Mouse (Mus musculus): ENCODE measurements around the gene Lyzl6.

Gene Lyzl6

DNA sequence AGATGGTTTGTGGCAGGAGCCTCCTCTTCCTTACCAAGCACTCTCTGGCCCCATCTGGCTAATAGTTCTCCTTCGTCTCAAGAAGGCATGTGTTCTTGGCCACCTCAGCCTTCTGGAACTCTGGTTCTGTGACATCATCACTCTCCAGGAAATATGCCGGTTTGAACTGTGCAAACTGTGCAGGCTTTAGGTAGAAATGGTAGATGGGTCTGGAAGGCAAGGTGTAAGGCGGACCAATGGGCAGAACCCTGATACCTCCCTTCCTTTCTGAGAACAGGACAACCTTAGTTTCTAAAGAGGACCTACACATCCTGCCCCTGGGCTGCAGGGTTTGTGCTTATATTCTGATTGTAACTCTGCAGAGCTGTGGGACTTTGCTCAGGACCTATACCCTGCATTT lies at the start of gene Lyzl6:
Lyzl6 (minus strand) TSS at position 101 of the 400 bp plus-strand sequence.
- no peak for TF ChIP-seq GATA4 (IDR thresholded peaks at IDR 0.05; ENCODE audit: insufficient replicate concordance, low read length)

DNA sequence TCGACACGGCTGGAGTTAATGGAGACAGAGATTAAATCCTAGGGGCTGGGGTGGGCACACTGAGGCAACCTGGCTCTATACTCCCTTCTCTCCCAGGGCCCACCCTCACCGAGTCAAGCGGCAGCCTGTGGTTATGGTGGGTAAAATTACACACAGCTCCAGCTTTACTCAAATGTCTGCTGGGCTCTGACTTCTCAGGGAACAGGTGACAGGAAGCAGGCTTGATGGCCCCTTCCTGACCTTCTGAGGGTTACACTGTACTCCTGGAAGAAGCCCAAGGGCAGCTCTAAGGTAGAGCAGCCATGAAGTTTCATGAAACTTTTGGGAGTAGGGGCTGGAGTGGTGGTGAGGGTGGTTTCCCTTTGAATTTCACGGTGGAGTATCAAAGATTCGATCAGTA lies 48.0 kb upstream of the Lyzl6 start:
- no peak for TF ChIP-seq GATA4 (IDR thresholded peaks at IDR 0.05; ENCODE audit: insufficient replicate concordance, low read length)

DNA sequence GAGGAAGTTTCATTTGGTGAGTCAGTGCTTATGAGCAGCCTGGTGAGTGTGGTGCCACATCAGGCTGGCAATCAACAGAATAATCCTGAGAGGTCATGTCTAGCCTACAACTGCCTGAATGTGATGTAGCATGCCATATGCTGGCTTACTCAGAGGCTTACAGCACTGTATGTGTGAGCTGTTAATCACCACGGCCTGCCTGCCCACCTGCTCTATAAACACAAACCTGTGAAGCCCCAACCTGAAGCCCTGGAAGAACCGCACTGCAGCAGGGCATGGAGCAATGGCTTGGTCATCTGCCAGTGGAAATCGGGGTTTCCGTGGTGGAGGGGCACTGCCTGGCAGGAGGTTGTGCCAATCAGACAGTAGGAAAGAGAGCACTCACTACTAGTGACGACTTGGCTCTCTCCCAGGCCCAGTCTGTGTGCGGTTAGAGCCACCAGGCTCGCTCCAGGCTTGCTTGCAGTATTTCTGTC lies 46.6 kb upstream of the Lyzl6 start:
- TF ChIP-seq GATA4 (IDR thresholded peaks at IDR 0.05; ENCODE audit: insufficient replicate concordance, low read length): no peak

DNA sequence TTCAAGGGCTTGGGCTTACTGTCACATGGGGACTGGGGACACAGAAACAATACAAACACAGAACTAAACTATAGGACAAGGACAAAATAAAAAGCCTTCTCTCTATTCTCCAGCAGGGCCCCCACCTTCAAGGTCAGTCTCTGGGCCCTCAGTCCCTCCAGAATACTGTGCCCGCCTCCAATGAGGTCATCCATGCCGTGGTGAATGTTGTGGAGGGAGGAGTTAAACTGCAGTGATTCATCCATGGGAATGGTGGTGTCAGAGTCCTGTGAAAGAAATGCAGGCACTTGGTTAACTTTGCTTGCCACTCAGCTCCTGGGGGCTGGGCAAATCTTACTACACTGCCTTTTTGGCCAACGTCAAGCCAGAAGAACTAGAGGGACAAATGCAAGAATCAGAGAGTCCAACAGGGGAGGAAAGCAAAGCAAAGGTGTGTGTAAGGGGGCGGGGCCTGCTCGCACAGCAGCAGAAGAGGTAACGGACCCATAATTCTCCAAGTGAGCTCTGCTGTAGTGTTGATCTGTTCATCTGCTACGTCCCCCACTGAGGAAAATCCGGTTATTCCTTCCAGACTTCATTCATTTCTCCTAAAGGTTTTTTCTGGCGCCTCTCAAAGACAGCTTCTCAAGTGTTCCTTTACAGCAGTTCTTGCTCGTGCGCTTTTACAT lies 45.1 kb upstream of the Lyzl6 start:
- TF ChIP-seq GATA4 (IDR thresholded peaks at IDR 0.05; ENCODE audit: insufficient replicate concordance, low read length): no peak

DNA sequence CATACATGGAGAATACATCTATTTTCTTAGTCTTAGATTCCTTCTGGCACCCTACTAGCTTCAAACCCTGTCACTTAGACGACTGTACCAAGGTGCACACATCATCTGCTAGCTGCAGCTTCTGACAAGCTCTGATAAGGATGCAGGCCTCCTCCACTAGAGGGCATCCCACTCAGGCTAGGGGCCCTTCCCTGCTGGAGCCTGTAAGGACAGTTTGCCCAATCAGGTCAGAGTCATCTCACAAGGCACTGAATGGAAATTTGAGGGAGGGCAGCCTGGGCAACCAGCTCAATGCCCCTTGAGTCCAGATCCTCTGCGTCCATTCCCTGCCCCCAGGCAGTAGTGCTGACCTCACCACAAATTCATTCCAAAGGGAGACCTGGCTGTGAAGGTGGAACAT lies 38.4 kb upstream of the Lyzl6 start:
- peak; percentile 23; the same call in 1 of the 2 replicates for TF ChIP-seq GATA4 (IDR thresholded peaks at IDR 0.05; ENCODE audit: insufficient replicate concordance, low read length)

DNA sequence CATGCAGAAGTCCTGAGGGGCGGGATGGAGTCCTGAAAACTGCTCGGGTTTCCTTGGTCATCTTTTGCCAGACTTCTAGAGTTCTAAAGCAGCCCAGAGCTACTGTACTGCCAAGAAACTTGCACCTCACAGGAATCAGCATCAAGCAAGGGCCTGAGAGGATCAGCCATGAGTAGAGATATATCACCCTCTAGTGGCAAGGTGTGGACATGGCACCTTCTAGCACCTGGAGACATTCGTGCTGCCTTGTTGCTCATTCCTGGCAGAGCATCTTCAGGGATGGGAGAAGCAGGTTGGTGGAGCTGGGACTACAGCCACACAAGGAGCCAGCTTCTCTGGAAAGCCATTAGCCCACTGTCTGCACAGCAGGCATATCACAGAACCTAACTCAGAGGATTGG lies 36.9 kb upstream of the Lyzl6 start:
- no peak for TF ChIP-seq GATA4 (IDR thresholded peaks at IDR 0.05; ENCODE audit: insufficient replicate concordance, low read length)

DNA sequence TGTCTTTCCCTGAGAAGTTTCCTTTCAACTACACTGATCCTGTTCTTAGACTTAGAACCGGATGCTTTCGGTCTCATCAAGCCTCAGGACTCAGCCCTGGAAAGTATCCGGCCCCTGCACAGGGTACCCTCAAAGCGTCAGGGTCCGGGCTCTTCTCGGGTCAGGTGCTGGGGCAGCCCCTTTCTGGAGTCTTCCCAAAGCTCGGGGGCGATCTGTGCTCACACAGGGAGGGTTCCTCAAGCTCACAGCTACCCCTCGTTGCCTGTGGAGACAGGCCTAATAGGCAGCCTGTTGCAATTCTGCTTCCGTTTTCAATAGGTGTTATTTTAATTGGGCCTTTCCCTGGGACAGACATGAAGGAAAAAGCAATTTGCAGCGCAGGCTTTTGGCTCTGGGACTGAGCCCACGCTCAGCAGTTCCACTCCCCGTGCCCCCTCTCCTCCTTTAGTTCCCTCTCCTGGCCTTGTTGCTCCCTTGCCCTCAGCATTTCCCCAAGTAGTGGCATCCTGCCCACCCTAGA lies 28.3 kb upstream of the Lyzl6 start:
- no peak for TF ChIP-seq GATA4 (IDR thresholded peaks at IDR 0.05; ENCODE audit: insufficient replicate concordance, low read length)

DNA sequence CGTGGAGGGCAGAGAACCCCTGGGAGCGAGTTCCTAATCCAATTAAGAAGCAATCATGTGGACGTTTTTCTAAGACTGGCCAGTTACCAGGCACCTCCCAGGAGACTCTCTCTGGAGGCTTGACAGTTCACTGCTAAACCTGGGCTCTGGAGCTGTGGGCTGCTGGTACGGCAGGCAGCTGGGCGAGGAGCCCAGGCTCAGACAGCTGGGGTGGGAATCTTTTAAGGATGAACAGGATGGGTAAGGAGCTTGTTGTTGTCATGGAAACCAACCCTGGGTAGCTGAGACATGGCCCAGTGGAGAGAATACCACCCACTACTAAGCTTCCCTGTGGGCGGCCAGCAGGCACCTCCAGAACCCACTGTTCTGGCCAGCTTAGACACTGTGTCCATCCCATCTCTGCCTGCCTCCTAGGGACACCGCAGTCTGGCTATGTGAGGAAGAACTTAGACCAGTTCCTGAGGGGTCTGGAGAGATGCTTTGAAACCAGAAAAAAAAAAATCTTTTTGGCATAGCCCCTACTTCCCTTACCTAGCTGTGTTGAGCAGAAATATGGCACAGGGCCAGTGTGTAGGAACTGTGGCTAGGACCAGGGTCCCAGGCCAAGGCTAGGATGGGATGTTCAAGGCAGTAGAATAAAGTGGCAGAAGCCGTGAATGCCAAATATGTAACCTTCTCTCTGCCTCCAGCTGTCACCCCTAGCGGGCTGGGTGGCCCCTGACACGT lies 27.7 kb upstream of the Lyzl6 start:
- no peak for TF ChIP-seq GATA4 (IDR thresholded peaks at IDR 0.05; ENCODE audit: insufficient replicate concordance, low read length)

DNA sequence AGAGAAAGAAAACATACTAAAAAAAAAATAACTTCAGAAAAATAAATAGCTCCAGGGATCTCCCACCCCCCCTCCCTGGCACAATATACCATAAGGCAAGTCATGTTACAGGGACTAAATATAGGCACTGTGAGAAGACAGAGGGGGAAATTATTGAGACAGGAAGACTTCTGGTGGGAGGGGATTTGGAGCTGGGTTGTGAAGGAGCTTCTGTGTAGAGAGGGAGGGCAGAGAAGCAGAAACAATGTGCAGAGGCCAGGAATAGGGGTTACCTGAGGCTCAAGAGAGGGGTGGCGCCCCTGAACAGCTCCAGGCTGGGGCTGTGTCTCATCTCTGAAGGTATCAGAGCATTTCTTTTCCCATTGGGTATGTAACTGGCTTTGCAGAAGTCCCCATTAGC lies 27.0 kb upstream of the Lyzl6 start:
- no peak for TF ChIP-seq GATA4 (IDR thresholded peaks at IDR 0.05; ENCODE audit: insufficient replicate concordance, low read length)

DNA sequence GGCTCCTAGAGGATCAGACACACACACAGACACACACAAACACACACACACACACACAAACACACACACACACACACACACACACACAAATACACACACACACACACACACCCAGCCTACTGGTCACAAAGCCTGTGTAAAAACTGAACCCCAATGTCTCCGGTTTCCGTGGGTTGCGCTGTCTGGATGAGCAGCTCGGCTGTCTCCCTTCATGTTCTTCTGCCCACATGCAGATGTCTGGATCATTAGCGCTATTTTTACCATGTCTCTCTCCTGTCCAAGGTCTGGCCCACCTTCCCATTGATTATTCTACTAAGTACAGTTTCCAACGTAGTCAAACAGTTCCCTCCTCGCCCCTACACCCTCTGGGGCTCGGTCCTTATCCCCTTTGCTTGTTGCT lies 24.4 kb upstream of the Lyzl6 start:
- no peak for TF ChIP-seq GATA4 (IDR thresholded peaks at IDR 0.05; ENCODE audit: insufficient replicate concordance, low read length)

DNA sequence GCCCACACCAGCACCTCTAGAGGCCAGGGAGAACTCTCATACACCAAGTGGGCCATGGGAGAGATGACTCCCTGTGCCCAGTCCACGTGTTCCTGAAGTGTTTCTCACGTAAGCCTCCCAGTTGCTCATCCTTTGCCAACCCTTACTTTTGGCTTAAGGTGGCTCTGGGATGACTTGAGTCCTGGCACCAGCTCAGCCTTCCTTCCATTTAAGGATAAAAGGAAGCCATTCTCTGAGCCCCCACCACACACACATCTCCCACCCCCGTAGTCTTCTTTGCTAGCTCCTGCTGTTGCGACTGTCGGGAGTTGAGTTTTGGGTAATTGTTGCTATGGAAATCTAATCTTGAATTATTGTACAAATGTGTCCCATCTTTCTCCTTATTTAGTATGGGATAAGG lies 23.9 kb upstream of the Lyzl6 start:
- no peak for TF ChIP-seq GATA4 (IDR thresholded peaks at IDR 0.05; ENCODE audit: insufficient replicate concordance, low read length)

DNA sequence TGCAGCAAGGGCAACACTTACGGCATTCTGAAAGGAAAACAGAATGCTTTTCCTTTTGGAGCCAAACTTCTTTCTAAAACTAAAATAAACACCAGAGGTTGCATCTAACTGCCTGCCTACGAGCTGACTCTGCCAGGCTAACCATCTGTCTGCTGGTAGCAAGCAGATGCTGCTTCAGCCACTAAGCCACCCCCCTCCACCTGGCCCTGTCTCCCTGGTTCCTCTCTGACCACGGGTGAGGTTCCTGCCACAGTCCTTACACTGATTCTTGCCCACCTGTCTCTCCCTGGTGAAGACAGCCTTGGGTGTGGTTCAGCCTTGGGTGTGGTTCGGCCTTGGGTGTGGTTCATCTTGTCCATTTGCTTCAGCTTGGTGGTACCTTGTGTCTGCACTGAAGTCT lies 23.2 kb upstream of the Lyzl6 start:
- TF ChIP-seq GATA4 (IDR thresholded peaks at IDR 0.05; ENCODE audit: insufficient replicate concordance, low read length): no peak

DNA sequence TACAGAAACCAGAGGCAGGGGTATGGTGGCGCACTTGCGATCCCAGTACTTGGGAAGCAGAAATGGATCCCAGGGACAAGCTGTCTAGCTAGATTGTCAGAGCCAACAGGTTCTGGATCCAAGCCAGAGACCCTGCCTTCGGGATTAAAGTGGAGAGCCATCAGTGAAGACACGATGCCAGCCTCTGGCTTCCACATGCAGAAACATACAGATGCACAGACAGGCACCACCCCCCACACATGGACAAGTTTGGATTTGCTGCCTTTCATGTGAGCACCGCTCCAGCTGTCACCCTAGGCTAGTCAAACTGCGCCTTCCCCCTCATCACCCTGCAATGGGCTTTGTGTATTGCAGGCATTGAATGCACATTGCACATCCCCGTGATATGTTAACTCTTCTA lies 19.5 kb upstream of the Lyzl6 start:
- TF ChIP-seq GATA4 (IDR thresholded peaks at IDR 0.05; ENCODE audit: insufficient replicate concordance, low read length): no peak

DNA sequence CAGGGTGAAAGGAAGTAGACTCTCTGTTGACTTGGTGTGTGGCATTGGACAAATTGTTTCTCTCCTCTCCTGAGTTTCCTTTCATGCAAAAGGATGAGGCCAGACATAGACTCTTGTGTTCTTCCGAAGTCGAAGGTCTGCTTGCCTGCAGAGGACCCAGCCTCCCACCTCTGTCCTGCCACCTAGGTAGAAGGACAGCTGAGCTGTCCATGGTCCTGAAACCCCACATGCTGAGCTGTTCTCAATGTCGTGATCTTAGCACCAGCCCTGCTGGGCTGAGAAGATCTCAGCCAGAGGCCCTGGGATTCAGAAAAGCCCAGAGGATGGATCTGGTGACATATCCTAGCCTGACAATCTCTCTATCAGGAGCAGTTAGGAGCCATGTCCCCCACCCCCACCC lies 17.8 kb upstream of the Lyzl6 start:
- TF ChIP-seq GATA4 (IDR thresholded peaks at IDR 0.05; ENCODE audit: insufficient replicate concordance, low read length): no peak

DNA sequence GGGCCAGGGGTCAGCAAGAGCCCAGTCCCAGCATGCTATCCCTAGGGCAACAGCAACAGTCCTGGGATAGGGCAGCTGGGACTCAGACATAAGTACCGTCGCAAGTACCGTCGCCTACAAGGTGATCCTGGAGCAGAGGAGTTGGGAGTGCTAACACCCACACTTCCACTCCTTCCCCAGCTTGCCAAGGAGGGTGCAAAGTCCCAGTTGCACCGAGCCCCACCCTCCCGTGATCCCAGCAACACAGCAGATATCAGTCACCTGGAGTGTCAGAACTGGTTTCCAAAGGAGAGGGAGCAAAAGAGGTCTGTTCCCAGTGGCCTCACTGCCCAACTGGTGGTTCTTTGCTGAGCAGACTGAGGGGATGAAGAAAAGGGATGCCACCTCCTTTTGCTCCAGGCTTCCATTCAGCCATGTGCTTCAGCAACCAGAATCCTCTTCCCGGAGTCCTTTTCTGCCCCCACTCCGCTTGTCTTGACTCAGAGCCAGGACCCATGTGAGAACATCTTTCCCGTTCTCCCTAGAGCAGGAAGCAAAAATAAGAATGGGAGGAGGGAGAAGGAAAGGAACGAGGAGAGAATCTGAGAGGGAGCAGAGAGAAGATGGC lies 14.8 kb upstream of the Lyzl6 start:
- no peak for TF ChIP-seq GATA4 (IDR thresholded peaks at IDR 0.05; ENCODE audit: insufficient replicate concordance, low read length)

DNA sequence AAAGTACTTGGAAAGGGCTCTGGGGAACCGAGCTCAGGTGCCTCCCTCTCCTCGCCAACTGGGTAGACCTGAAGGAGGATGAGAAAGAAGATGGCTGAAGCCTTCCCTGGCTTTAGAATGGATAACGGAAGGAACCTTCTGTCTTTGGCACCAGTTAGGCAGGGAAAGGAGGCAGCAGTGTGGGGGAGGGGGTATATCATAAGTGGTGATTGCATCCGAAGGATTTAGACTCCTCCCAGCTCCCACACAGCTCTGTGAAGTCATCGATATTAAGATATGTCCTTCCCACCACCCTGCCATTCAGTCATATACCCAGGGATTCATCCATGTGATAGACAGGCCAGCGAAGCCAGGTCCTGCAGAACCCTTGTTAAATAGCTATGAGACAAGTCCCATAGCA lies 12.7 kb upstream of the Lyzl6 start:
- TF ChIP-seq GATA4 (IDR thresholded peaks at IDR 0.05; ENCODE audit: insufficient replicate concordance, low read length): no peak

All from liver, adult (tissue).